Mouse (Mus musculus): ENCODE measurements at regions not wholly inside any gene's neighbourhood (a gene's known extent, or its start where the extent isn't known, plus 50 kb on each side); places are given as distances from the start of the nearest gene placed in this dataset.

DNA sequence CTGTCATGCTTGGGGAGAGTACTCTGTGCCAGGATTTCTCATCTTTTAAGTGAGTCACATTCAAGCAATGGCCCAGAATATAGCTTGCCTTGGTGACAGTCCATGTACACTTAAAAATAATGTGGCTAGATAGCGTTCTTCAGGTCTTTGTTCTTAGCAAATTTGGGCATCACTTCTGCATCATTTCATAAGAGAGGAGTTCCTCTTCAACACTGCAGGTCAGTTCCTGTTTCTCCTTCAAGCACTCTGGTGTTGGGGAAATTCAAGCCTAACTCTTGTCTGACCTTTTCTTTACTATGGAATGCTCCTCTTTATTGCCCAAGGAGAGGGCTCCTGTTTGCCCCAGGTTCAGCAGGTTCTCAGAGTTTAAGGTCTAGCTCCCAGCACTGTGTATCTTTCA, 175.7 kb downstream of the Pik3r1 start:
- TF ChIP-seq POLR2A (IDR thresholded peaks at IDR 0.05; ENCODE audit: low read depth, low read length), result no peak
- no peak for TF ChIP-seq CTCF (conservative IDR thresholded peaks at IDR 0.05; ENCODE audit: insufficient read depth, insufficient read length, low read depth, low read length)
